Mouse (Mus musculus): ENCODE results near the gene Lonp2. TPM values are rescaled to one million over a fixed set of nuclear protein-coding genes. Genes with fewer than 3 reads are reported as not detected.
A peak's percentile ranks its signal among the peaks of the same experiment; 100 is the strongest.

Gene Lonp2
- total RNA-seq, 2 experiments from 2014 or later = 119 to 130 TPM

DNA sequence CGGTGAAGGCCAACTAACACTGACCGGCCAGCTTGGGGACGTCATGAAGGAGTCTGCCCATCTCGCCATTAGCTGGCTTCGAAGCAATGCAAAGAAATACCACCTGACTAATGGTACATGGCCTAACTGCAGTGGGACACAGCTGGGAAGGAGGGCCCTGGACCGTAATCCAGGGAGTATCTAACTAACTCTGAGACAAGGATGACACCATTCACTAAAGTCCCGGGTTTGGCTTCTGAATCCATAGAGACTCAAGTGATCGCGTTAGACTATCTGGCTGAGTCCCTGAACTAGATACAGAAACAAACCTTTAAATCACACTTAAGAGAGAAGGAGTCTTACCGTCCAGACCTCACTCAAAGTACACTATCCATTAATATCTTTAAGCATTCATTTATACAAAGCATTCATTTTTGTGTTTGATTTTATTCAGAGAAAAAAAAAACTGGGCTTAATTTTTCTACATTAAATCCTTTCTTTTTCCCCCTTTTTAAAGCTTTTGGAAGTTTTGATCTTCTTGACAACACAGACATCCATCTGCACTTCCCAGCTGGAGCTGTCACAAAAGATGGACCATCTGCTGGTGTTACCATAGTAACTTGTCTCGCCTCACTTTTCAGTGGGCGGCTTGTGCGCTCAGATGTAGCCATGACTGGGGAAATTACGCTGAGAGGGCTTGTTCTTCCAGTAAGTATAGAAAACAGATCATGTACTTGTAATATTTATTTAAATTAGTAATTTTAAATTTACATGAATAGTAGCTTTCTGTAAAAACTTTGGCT is 89.8 kb downstream of the Lonp2 start:
- DNase-seq = no peak

GRCm38 (mm10) chr8:86718332-86718994 is 94.6 kb downstream of the Lonp2 start:
- DNase-seq = no peak

DNA sequence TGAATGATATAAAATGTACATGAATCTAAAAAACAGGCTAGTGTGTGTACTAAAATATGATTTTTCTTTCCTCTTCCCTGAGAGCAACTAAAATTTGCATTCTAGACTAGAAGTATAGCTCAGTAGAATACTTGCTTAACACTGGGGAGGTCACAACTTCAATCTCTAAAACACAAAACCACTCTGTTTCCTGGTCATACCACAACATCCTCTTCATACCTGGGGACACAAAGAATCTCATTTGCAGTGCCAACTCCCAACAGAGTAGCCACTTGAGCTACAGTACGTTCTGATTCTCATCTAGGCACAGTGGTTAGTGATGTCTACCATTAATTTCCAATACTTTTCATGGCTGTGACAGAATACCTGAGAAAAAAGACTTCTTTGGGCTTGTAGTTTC is 95.5 kb downstream of the Lonp2 start:
- DNase-seq = no peak

DNA sequence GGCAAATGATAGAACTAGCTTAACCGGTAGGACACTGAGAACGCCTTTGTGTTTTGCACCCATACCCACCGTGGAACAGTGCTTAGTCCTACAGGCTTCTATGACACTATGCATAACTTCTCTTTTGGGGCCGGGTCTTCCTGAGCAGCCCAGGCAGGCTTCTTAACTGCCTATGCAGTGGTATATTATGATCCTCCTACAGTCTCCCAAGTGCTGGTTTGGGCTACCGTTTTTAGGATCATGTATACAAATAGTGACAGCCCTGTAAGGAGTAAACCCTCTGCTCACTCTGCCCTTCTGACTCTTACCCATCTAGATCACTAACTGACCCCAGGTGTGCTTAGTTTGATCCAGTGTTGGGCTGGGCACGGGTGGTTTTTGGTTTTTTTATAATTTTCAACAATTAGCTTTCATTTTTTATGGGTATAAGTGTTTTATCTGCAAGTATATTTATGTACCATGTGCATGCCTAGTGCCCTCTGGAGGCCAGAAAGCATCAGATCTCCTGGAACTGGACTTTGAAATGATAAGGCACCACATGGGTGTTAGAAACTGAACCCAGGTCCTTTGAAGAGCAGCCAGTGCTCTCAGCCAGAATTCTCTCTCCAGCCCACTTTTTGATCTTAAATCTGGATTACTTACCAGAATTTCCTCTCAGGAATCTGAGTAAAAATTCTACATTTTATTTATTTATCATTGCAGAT is 97.1 kb downstream of the Lonp2 start:
- peak in 1 of 2 experiments; percentile 25 for DNase-seq

GRCm38 (mm10) chr8:86721490-86721889 is 97.6 kb downstream of the Lonp2 start:
- no peak for DNase-seq

DNA sequence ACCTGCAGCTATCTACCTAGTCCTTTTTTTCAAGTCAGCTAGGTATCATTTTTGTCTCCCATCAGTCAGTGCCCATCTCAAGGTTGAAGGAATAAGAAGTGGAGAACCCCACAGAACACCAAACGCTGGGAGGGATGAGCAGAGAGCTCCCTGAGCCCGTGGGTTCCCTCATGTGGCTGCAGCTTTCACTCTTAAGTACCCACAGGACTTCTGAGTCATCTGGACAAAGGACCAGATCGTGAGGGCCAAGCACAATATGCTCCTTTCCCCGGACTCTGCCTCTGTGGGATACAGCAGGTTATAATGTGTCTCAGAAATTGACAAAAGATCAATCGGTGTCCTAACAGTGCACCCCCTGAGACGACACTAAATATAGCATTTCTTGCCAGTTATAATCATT is 103.1 kb downstream of the Lonp2 start:
- peak in 1 of 2 experiments; percentile 40 for DNase-seq

DNA sequence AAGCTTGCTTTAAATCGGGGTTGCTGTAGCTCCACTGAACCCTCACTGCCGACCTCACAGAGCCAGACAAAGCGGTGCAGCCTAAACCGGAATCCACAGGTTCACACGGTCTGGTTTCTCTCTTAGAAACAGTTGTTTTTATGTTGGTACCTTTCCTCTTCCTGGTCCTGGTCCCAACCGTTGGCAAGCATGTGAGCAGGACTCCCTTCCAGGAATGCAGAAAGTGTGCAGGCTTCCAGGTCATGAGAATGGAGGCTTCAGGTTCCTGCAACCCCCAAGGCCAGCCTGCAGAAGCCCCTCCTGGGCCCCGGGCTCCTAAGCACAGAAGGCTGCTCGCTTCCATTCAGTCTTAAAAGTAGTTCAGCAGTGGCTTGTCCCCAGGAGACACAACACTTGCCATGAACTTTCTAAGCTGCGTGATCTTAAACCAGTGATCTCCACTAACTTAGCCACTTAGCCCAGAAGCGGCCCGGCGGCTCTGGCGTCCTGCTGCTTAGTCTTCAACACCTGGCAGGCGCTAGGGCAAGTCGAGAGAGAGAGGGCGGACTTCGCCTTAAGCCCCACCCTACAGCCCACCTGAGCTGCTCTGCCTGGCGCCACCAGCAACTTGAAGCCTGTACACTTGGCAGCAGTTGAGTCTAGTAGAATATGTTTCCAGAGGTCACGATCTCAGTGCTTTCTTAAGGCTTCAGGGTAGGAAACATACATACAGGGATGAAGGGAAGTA is 104.5 kb downstream of the Lonp2 start:
- DNase-seq = no peak

- DNase-seq = no peak
Observed at GRCm38 (mm10) chr8:86730303-86730702, 106.5 kb downstream of the Lonp2 start.

- no peak for DNase-seq
Observed at GRCm38 (mm10) chr8:86730860-86731259, 107.0 kb downstream of the Lonp2 start.

DNA sequence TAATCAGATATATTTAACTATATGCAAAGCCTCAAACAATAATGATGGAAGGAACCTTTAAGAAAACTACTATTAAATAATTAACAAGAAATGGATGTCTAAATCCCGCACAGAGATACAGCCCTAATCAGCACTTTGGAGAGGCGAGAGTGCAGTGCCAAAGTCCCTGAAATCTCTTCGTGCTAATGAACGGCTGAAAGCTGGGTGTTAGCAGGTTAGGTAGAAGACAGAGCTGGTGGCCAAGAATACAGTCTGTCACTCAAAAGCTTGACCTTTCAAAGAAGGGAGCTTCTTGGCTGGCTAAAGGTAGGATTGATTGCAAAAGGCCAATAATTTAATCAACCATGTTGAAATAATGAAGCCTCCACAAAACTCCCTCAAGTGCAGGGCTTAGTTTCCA is 110.3 kb downstream of the Lonp2 start:
- no peak for DNase-seq

GRCm38 (mm10) chr8:86734954-86735353 is 111.1 kb downstream of the Lonp2 start:
- no peak for DNase-seq

DNA sequence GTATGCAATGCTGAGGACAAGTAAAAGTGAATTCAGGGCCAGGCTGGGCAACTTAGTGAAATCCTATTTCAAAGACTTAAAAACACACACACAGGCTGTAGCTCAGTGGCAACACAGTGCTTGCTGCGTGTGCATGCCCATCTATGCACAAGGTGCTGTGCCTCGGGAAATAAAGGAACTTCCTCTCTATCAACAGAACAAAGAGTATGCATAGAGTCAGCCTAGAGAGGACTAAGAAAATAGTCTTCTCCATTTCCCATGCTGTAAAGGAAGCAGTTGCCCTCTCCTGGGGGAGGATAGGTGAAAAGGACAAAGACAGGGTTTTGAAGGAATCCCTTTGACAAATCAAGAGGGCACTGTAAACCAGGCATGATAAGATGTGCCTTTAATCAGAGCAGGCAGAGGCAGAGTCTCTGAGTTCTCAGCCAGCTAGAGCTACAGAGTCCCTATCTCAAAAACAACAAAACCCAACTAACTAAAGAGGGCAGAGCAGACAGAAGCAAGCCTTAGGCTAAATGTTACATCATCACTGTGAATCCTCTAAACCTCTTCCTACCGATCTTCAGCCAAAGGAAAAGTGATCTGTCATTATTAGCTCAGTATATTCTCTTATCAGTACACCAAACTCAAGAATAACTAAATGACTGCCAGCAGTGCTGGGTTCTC is 111.7 kb downstream of the Lonp2 start:
- DNase-seq = no peak

GRCm38 (mm10) chr8:86740899-86741298 is 117.1 kb downstream of the Lonp2 start:
- no peak for DNase-seq

GRCm38 (mm10) chr8:86741627-86742026 is 117.8 kb downstream of the Lonp2 start:
- no peak for DNase-seq

- DNase-seq = no peak
Observed at GRCm38 (mm10) chr8:86742605-86743345, 118.9 kb downstream of the Lonp2 start.

DNA sequence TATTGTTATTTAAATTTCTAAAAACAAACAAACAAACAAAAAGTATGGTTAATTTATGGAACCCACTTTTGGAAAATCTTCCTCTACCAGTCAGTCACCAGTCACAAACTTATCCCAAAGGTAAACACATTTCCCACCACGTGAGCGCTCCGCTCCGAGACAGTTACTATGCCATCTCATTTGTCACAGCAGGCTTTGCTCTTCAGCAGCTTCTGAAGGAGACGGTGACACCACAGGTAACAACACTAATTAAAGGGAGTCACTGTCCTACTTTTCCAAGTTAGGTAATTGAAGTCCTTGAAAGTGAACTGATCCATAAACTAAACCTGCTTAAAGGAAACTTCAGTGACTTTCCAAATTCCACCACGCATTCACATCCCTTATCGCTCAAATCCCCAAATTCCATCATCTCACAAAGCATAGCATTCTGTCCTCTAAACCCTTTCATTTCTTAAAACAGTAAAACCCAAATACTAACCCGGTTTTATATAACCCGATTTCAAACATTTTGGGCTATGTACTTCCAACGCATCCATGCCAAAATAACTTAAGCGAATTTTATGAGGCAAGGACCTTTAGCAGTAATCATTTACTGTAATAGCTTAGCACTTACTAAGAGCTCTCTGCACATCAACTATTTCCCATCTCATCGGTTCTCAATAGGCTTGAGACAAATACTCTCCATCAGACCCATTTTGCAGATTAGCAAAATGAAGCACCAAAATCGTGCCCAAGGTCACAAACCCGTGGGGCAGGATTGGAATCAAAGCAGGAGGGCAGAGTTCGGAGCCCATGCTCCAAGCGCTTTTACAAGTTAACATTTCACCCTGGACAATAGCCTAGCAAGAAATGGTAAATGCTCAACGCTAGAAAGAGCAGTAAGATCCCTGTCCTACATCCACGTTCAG is 120.7 kb downstream of the Lonp2 start:
- DNase-seq = peak in 1 of 2 experiments; percentile 24

- peak; percentile 77 to 80 for DNase-seq
Observed at GRCm38 (mm10) chr8:86745221-86745934, 121.5 kb downstream of the Lonp2 start, which contains the start of the genes Gm10638 and Siah1a. Gene Gm10638 (plus strand): TSS chr8:86745699. Gene Siah1a (minus strand): TSS chr8:86745934.

DNA sequence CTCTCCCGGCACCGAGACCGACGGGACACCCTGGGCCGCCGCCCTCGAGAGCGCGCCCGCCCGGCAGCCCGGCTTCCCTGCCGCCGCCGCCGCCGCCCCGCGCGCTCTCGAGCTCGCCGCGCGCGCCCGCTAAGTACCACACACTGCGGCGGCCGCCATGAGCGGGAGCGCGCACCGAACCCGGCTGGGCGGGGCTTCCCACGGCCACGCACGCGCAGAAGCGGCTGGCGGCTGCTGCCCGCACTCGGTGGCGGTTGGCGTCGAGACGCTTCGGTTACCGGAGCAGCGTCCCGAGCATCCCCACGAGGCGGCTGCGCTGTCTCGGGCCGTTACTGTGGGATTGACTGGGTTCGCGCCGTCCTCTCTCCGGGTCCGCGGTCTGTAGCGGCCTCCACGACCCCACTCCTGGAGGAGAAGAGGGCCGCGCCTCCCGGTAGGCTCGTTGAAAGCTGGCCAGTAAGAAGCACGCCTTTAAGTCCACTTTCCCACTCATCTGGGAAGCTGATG is 122.1 kb downstream of the Lonp2 start:
- DNase-seq = peak; percentile 96 to 97

DNA sequence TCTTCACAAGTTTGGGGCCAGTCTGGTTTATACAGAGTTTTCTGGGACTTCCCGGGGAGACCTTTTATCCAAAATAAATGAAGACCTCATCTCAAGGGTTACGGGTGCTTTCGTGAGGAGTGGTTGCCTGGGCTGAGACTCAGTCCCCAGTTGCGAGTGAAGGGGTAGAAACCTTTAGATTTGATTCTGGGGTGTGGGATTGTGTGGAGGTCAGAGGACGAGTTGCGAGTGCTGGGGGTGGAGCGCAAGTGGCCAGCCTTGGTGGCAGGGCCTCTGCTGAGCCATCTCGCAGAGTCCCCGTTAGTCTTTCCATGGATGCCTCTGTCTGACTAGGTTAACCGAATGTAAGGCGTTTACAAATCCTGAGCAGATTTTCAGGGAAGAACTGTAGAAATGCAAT is 122.7 kb downstream of the Lonp2 start:
- DNase-seq = peak; percentile 42 to 63
